Mouse (Mus musculus): ENCODE results near the gene Hhex. TPM values are rescaled to one million over a fixed set of nuclear protein-coding genes. Genes with fewer than 3 reads are reported as not detected.

Gene Hhex
- polyA plus RNA-seq, 1 experiment: 19.3 TPM

GRCm38 (mm10) chr19:37431139-37431756 lies 3.4 kb upstream of the Hhex start:
- no peak for TF ChIP-seq CTCF (IDR thresholded peaks at IDR 0.05; ENCODE audit: control insufficient read depth, insufficient read depth, low read length)
- TF ChIP-seq POLR2A (IDR thresholded peaks at IDR 0.05; ENCODE audit: borderline replicate concordance, control insufficient read depth, low read depth, low read length): no peak
- H3K27ac ChIP-seq (ENCODE audit: control insufficient read depth, insufficient read depth, low read depth, low read length, poor library complexity): no peak overlapping the region
- no peaks in the 10 kb centered on the region; the same call in 1 of the 2 replicates for H3K4me1 ChIP-seq (ENCODE audit: control insufficient read depth, insufficient read depth, low read length)
- H3K4me3 ChIP-seq (replicated peaks; ENCODE audit: control insufficient read depth, low read depth, low read length): no peak overlapping the region
- WGBS: 84% methylated on average over 11 of the region's 11 CpGs

- Histone ChIP-seq H3K4me1 (ENCODE audit: control insufficient read depth, insufficient read depth, low read length) (no peaks in the 10 kb centered on the region; the same call in 1 of the 2 replicates), H3K4me3 (replicated peaks; ENCODE audit: control insufficient read depth, low read depth, low read length) (no peak overlapping the region), H3K27ac (ENCODE audit: control insufficient read depth, insufficient read depth, low read depth, low read length, poor library complexity) (no peak overlapping the region)
- TF ChIP-seq POLR2A (IDR thresholded peaks at IDR 0.05; ENCODE audit: borderline replicate concordance, control insufficient read depth, low read depth, low read length) (no peak), CTCF (IDR thresholded peaks at IDR 0.05; ENCODE audit: control insufficient read depth, insufficient read depth, low read length) (no peak)
- WGBS: 35% methylated on average over 16 of the region's 16 CpGs
Measured at GRCm38 (mm10) chr19:37432868-37433570, 1.6 kb upstream of the Hhex start.

GRCm38 (mm10) chr19:37433895-37434262 lies 731 bp upstream of the Hhex start:
- H3K4me3 ChIP-seq (replicated peaks; ENCODE audit: control insufficient read depth, low read depth, low read length): peak overlapping the region; percentile 73
- no peak for TF ChIP-seq CTCF (IDR thresholded peaks at IDR 0.05; ENCODE audit: control insufficient read depth, insufficient read depth, low read length)
- no peak for TF ChIP-seq POLR2A (IDR thresholded peaks at IDR 0.05; ENCODE audit: borderline replicate concordance, control insufficient read depth, low read depth, low read length)
- H3K4me1 ChIP-seq (ENCODE audit: control insufficient read depth, insufficient read depth, low read length): no peaks in the 10 kb centered on the region; the same call in 1 of the 2 replicates

GRCm38 (mm10) chr19:37435041-37435852 lies 637 bp downstream of the Hhex start:
- Histone ChIP-seq H3K27ac (ENCODE audit: control insufficient read depth, insufficient read depth, low read depth, low read length, poor library complexity) (peak overlapping the region; percentile 97), H3K4me1 (ENCODE audit: control insufficient read depth, insufficient read depth, low read length) (no peaks in the 10 kb centered on the region; the same call in 1 of the 2 replicates), H3K4me3 (replicated peaks; ENCODE audit: control insufficient read depth, low read depth, low read length) (peak overlapping the region; percentile 75)
- TF ChIP-seq POLR2A (IDR thresholded peaks at IDR 0.05; ENCODE audit: borderline replicate concordance, control insufficient read depth, low read depth, low read length): peak; percentile 29; the same call in 1 of the 2 replicates
- TF ChIP-seq CTCF (IDR thresholded peaks at IDR 0.05; ENCODE audit: control insufficient read depth, insufficient read depth, low read length): no peak
- WGBS: under 1% methylated on average over 77 of the region's 77 CpGs

More at GRCm38 (mm10) chr19:37433895-37434262, 731 bp upstream of the Hhex start:
- peak overlapping the region; percentile 66; the same call in 1 of the 2 replicates for H3K27ac ChIP-seq (ENCODE audit: control insufficient read depth, insufficient read depth, low read depth, low read length, poor library complexity)
- WGBS: 3% methylated on average over 14 of the region's 14 CpGs

GRCm38 (mm10) chr19:37435853-37436174 lies 1.2 kb downstream of the Hhex start:
- Histone ChIP-seq H3K27ac (ENCODE audit: control insufficient read depth, insufficient read depth, low read depth, low read length, poor library complexity) (peak overlapping the region; percentile 97), H3K4me1 (ENCODE audit: control insufficient read depth, insufficient read depth, low read length) (no peaks in the 10 kb centered on the region; the same call in 1 of the 2 replicates), H3K4me3 (replicated peaks; ENCODE audit: control insufficient read depth, low read depth, low read length) (peak overlapping the region; percentile 75)
- TF ChIP-seq POLR2A (IDR thresholded peaks at IDR 0.05; ENCODE audit: borderline replicate concordance, control insufficient read depth, low read depth, low read length): no peak
- TF ChIP-seq CTCF (IDR thresholded peaks at IDR 0.05; ENCODE audit: control insufficient read depth, insufficient read depth, low read length): no peak
- WGBS: under 1% methylated on average over 10 of the region's 10 CpGs

- TF ChIP-seq CTCF (IDR thresholded peaks at IDR 0.05; ENCODE audit: control insufficient read depth, insufficient read depth, low read length) (0 out of 2 replicates have a peak, but pooled peaks have one; percentile 0), POLR2A (IDR thresholded peaks at IDR 0.05; ENCODE audit: borderline replicate concordance, control insufficient read depth, low read depth, low read length) (no peak; the same call in 1 of the 2 replicates)
- Histone ChIP-seq H3K4me3 (replicated peaks; ENCODE audit: control insufficient read depth, low read depth, low read length) (peak overlapping the region; percentile 75), H3K27ac (ENCODE audit: control insufficient read depth, insufficient read depth, low read depth, low read length, poor library complexity) (peak overlapping the region; percentile 97), H3K4me1 (ENCODE audit: control insufficient read depth, insufficient read depth, low read length) (no peaks in the 10 kb centered on the region; the same call in 1 of the 2 replicates)
- 6% methylated on average over 28 of the region's 28 CpGs for WGBS
Measured at GRCm38 (mm10) chr19:37436514-37437288, 2.1 kb downstream of the Hhex start.

- TF ChIP-seq CTCF (IDR thresholded peaks at IDR 0.05; ENCODE audit: control insufficient read depth, insufficient read depth, low read length): no peak
- TF ChIP-seq POLR2A (IDR thresholded peaks at IDR 0.05; ENCODE audit: borderline replicate concordance, control insufficient read depth, low read depth, low read length): no peak
- Histone ChIP-seq H3K4me1 (ENCODE audit: control insufficient read depth, insufficient read depth, low read length) (no peaks in the 10 kb centered on the region; the same call in 1 of the 2 replicates), H3K27ac (ENCODE audit: control insufficient read depth, insufficient read depth, low read depth, low read length, poor library complexity) (peak overlapping the region; percentile 65), H3K4me3 (replicated peaks; ENCODE audit: control insufficient read depth, low read depth, low read length) (peak overlapping the region; percentile 55)
- 16% methylated on average over 14 of the region's 14 CpGs for WGBS
Measured at GRCm38 (mm10) chr19:37437289-37437606, 2.6 kb downstream of the Hhex start.

Data from bone marrow, adult 2 months (tissue).